Mouse (Mus musculus) liver, embryonic 14.5 days (tissue): ENCODE results near the gene Atg13.

Experiments
- CTCF ChIP-seq: IDR thresholded peaks from 2 replicates; pipeline ENCODE4 v1.5.1; 2016; ENCODE audit warnings: antibody characterized with exemption, low read depth, control low read depth
- EP300 ChIP-seq: IDR thresholded peaks from 2 replicates; pipeline ENCODE4 v1.6.1; 2016; ENCODE audit warnings: antibody characterized with exemption, low read depth

DNA sequence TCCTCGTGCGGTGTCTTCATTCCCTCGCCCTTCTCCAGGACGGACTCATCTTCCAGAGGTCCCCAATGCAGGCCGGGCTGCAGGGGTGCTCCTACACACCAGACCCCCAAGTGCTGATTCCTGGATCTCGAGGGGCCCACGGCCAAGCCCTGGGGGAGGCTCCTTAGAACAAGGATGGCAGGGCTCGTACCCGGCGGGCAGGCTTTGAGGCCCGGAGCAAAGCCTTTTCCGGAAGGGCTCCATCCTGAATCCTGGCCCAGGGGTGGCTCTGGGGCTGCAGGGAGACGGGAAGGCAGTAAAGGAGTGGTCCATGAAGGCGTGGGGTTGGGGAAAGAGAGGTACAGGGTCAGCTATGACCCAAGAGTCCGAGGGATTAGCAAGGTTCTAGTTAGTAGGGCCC lies 61.2 kb downstream of the Atg13 start:
- TF ChIP-seq CTCF (no peak), EP300 (no peak)
